Mouse (Mus musculus): ENCODE measurements around the gene Saal1. TPM values are rescaled to one million over a fixed set of nuclear protein-coding genes. Genes with fewer than 3 reads are reported as not detected.

The Saal1 gene
- polyA plus RNA-seq, 1 experiment from 2014 or later = 14.1 TPM

- H3K27me3 ChIP-seq (replicated peaks; ENCODE audit: control insufficient read depth, insufficient read depth, low read length) = no peaks in the 10 kb centered on the region
- H3K4me1 ChIP-seq (ENCODE audit: control insufficient read depth, insufficient read depth, low read depth, low read length) = no peaks in the 10 kb centered on the region
- H3K4me2 ChIP-seq (ENCODE audit: low read length) = no peak within 1 kb of the TSS
- no peak within 1 kb of the TSS for H3K4me3 ChIP-seq (ENCODE audit: low read length)
- H3K36me3 ChIP-seq (ENCODE audit: control insufficient read depth, insufficient read depth, low read length) = no peaks in the 10 kb centered on the region
- WGBS = 87% methylated on average over 4 of the region's 4 CpGs
- H3K27ac ChIP-seq (ENCODE audit: low read depth, low read length) = no peak within 1 kb of the TSS
- H3K9me3 ChIP-seq (ENCODE audit: control insufficient read depth, low read length) = no peaks in the 10 kb centered on the region
- ATAC-seq = no peak
- no peak within 1 kb of the TSS for H3K9ac ChIP-seq (ENCODE audit: low read depth, low read length)
Measured at GRCm38 (mm10) chr7:46732458-46732857, 22.0 kb upstream of the Saal1 start, which contains the start of gene Saa4. TSS of gene Saa4 (minus strand) at chr7:46732603.

GRCm38 (mm10) chr7:46727584-46727983 lies 17.1 kb upstream of the Saal1 start:
- 93% methylated on average over 1 of the region's 1 CpGs for WGBS
- no peak overlapping the region for H3K27ac ChIP-seq (ENCODE audit: low read depth, low read length)
- no peaks in the 10 kb centered on the region for H3K36me3 ChIP-seq (ENCODE audit: control insufficient read depth, insufficient read depth, low read length)
- H3K9me3 ChIP-seq (ENCODE audit: control insufficient read depth, low read length) = no peaks in the 10 kb centered on the region
- no peak overlapping the region for H3K9ac ChIP-seq (ENCODE audit: low read depth, low read length)
- no peak overlapping the region for H3K4me2 ChIP-seq (ENCODE audit: low read length)
- H3K4me1 ChIP-seq (ENCODE audit: control insufficient read depth, insufficient read depth, low read depth, low read length) = no peaks in the 10 kb centered on the region
- H3K27me3 ChIP-seq (replicated peaks; ENCODE audit: control insufficient read depth, insufficient read depth, low read length) = no peaks in the 10 kb centered on the region
- H3K4me3 ChIP-seq (ENCODE audit: low read length) = no peak overlapping the region
- ATAC-seq = no peak

GRCm38 (mm10) chr7:46724396-46724795 lies 13.9 kb upstream of the Saal1 start:
- WGBS = 72% methylated on average over 5 of the region's 5 CpGs
- Histone ChIP-seq H3K4me2 (ENCODE audit: low read length) (no peak overlapping the region), H3K9me3 (ENCODE audit: control insufficient read depth, low read length) (no peaks in the 10 kb centered on the region), H3K4me3 (ENCODE audit: low read length) (no peak overlapping the region), H3K27me3 (replicated peaks; ENCODE audit: control insufficient read depth, insufficient read depth, low read length) (no peaks in the 10 kb centered on the region), H3K9ac (ENCODE audit: low read depth, low read length) (no peak overlapping the region), H3K36me3 (ENCODE audit: control insufficient read depth, insufficient read depth, low read length) (no peaks in the 10 kb centered on the region), H3K27ac (ENCODE audit: low read depth, low read length) (no peak overlapping the region), H3K4me1 (ENCODE audit: control insufficient read depth, insufficient read depth, low read depth, low read length) (no peaks in the 10 kb centered on the region)
- ATAC-seq = no peak

DNA sequence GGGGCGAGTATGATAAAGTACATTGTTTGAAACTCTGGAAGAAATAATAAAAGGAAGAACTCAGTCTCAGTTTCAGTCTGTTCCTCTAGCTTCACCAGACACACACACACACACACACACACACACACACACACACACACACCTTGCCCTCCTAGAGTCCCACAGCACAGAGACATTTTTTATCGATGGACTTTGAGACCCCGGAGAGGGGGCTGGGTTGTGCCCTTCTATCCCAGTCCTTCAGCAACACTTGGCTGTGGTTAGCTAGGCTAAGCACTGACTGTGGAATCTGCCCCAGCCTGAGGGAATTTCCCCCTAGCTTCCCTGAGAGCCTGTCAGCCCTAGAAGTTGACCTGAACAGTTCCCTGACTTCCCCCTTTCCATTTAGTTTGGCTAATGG lies 13.4 kb upstream of the Saal1 start:
- Histone ChIP-seq H3K9ac (ENCODE audit: low read depth, low read length) (no peak overlapping the region), H3K9me3 (ENCODE audit: control insufficient read depth, low read length) (no peaks in the 10 kb centered on the region), H3K4me2 (ENCODE audit: low read length) (no peak overlapping the region), H3K27me3 (replicated peaks; ENCODE audit: control insufficient read depth, insufficient read depth, low read length) (no peaks in the 10 kb centered on the region), H3K36me3 (ENCODE audit: control insufficient read depth, insufficient read depth, low read length) (no peaks in the 10 kb centered on the region), H3K27ac (ENCODE audit: low read depth, low read length) (no peak overlapping the region), H3K4me1 (ENCODE audit: control insufficient read depth, insufficient read depth, low read depth, low read length) (no peaks in the 10 kb centered on the region), H3K4me3 (ENCODE audit: low read length) (no peak overlapping the region)
- 85% methylated on average over 3 of the region's 3 CpGs for WGBS
- ATAC-seq = no peak

GRCm38 (mm10) chr7:46723354-46723753 lies 12.9 kb upstream of the Saal1 start:
- ATAC-seq = no peak
- no peaks in the 10 kb centered on the region for H3K36me3 ChIP-seq (ENCODE audit: control insufficient read depth, insufficient read depth, low read length)
- H3K27ac ChIP-seq (ENCODE audit: low read depth, low read length) = no peak overlapping the region
- H3K4me3 ChIP-seq (ENCODE audit: low read length) = no peak overlapping the region
- no peaks in the 10 kb centered on the region for H3K27me3 ChIP-seq (replicated peaks; ENCODE audit: control insufficient read depth, insufficient read depth, low read length)
- H3K9me3 ChIP-seq (ENCODE audit: control insufficient read depth, low read length) = no peaks in the 10 kb centered on the region
- H3K4me2 ChIP-seq (ENCODE audit: low read length) = no peak overlapping the region
- 96% methylated on average over 6 of the region's 6 CpGs for WGBS
- H3K9ac ChIP-seq (ENCODE audit: low read depth, low read length) = no peak overlapping the region
- H3K4me1 ChIP-seq (ENCODE audit: control insufficient read depth, insufficient read depth, low read depth, low read length) = no peaks in the 10 kb centered on the region

- 74% methylated on average over 9 of the region's 9 CpGs for WGBS
- Histone ChIP-seq H3K27ac (ENCODE audit: low read depth, low read length) (no peak overlapping the region), H3K9ac (ENCODE audit: low read depth, low read length) (no peak overlapping the region), H3K4me1 (ENCODE audit: control insufficient read depth, insufficient read depth, low read depth, low read length) (no peaks in the 10 kb centered on the region), H3K36me3 (ENCODE audit: control insufficient read depth, insufficient read depth, low read length) (no peaks in the 10 kb centered on the region), H3K9me3 (ENCODE audit: control insufficient read depth, low read length) (no peaks in the 10 kb centered on the region), H3K4me2 (ENCODE audit: low read length) (no peak overlapping the region), H3K4me3 (ENCODE audit: low read length) (no peak overlapping the region), H3K27me3 (replicated peaks; ENCODE audit: control insufficient read depth, insufficient read depth, low read length) (no peaks in the 10 kb centered on the region)
- no peak for ATAC-seq
Measured at GRCm38 (mm10) chr7:46720460-46720859, 10.0 kb upstream of the Saal1 start.

GRCm38 (mm10) chr7:46719526-46719925 lies 9.0 kb upstream of the Saal1 start:
- H3K4me1 ChIP-seq (ENCODE audit: control insufficient read depth, insufficient read depth, low read depth, low read length) = no peaks in the 10 kb centered on the region
- H3K4me3 ChIP-seq (ENCODE audit: low read length) = no peak overlapping the region
- no peak overlapping the region for H3K9ac ChIP-seq (ENCODE audit: low read depth, low read length)
- H3K27me3 ChIP-seq (replicated peaks; ENCODE audit: control insufficient read depth, insufficient read depth, low read length) = no peaks in the 10 kb centered on the region
- 82% methylated on average over 7 of the region's 7 CpGs for WGBS
- ATAC-seq = no peak
- no peak overlapping the region for H3K4me2 ChIP-seq (ENCODE audit: low read length)
- H3K36me3 ChIP-seq (ENCODE audit: control insufficient read depth, insufficient read depth, low read length) = no peaks in the 10 kb centered on the region
- no peaks in the 10 kb centered on the region for H3K9me3 ChIP-seq (ENCODE audit: control insufficient read depth, low read length)
- no peak overlapping the region for H3K27ac ChIP-seq (ENCODE audit: low read depth, low read length)

- no peak overlapping the region for H3K9ac ChIP-seq (ENCODE audit: low read depth, low read length)
- no peaks in the 10 kb centered on the region for H3K9me3 ChIP-seq (ENCODE audit: control insufficient read depth, low read length)
- no peaks in the 10 kb centered on the region for H3K36me3 ChIP-seq (ENCODE audit: control insufficient read depth, insufficient read depth, low read length)
- WGBS = 76% methylated on average over 7 of the region's 7 CpGs
- H3K4me1 ChIP-seq (ENCODE audit: control insufficient read depth, insufficient read depth, low read depth, low read length) = no peaks in the 10 kb centered on the region
- peak; percentile 93 for ATAC-seq
- H3K27ac ChIP-seq (ENCODE audit: low read depth, low read length) = peak overlapping the region; percentile 59
- H3K27me3 ChIP-seq (replicated peaks; ENCODE audit: control insufficient read depth, insufficient read depth, low read length) = no peaks in the 10 kb centered on the region
- H3K4me2 ChIP-seq (ENCODE audit: low read length) = no peak overlapping the region
- no peak overlapping the region for H3K4me3 ChIP-seq (ENCODE audit: low read length)
Measured at GRCm38 (mm10) chr7:46718591-46719270, 8.3 kb upstream of the Saal1 start.

- Histone ChIP-seq H3K27ac (ENCODE audit: low read depth, low read length) (no peak overlapping the region), H3K9me3 (ENCODE audit: control insufficient read depth, low read length) (no peaks in the 10 kb centered on the region), H3K27me3 (replicated peaks; ENCODE audit: control insufficient read depth, insufficient read depth, low read length) (no peaks in the 10 kb centered on the region), H3K9ac (ENCODE audit: low read depth, low read length) (no peak overlapping the region), H3K4me3 (ENCODE audit: low read length) (no peak overlapping the region), H3K4me1 (ENCODE audit: control insufficient read depth, insufficient read depth, low read depth, low read length) (no peaks in the 10 kb centered on the region), H3K4me2 (ENCODE audit: low read length) (no peak overlapping the region), H3K36me3 (ENCODE audit: control insufficient read depth, insufficient read depth, low read length) (no peaks in the 10 kb centered on the region)
- no peak for ATAC-seq
- 55% methylated on average over 5 of the region's 5 CpGs for WGBS
Measured at GRCm38 (mm10) chr7:46716897-46717296, 6.4 kb upstream of the Saal1 start.

Data from hindbrain, embryonic 16.5 days (tissue).